ENCODE assay signal across 15 mouse cellular contexts in genomic region chr13:47645081-47645480, GRCm38 (mm10).
DNase-seq lines count a peak whose midpoint lies in the region; ATAC-seq and TF ChIP-seq lines count a peak whose summit lies in the region.
"Had no signal": no experiment of that assay in that cellular context is flagged by ENCODE, and none has a peak within 500 bp of the region (broad histone marks: within the 10 kb centered on the region; RNA-seq: fewer than 3 reads in every experiment).

No protein-coding gene starts in this region.

- no peaks in the 10 kb centered on the region for H3K27me3 ChIP-seq in hindbrain, embryonic 10.5 days (ENCODE audit: insufficient read depth, poor library complexity, severe bottlenecking)
- no peaks in the 10 kb centered on the region for H3K27me3 ChIP-seq in hindbrain, postnatal 0 days (ENCODE audit: insufficient read depth, low read length)
- no peaks in the 10 kb centered on the region for H3K27me3 ChIP-seq in forebrain, embryonic 14.5 days (replicated peaks; ENCODE audit: control insufficient read depth, insufficient read depth, low read length)
- H3K27me3 ChIP-seq in midbrain, embryonic 14.5 days (ENCODE audit: control insufficient read depth, insufficient read depth, low read length) = no peaks in the 10 kb centered on the region
- H3K27me3 ChIP-seq: CH12.LX; liver, embryonic 15.5 days had no signal

- H3K4me3 ChIP-seq in hindbrain, embryonic 10.5 days = no peak overlapping the region
- no peak overlapping the region for H3K4me3 ChIP-seq in hindbrain, postnatal 0 days (ENCODE audit: low read length)
- H3K4me3 ChIP-seq in forebrain, embryonic 14.5 days (ENCODE audit: low read depth, low read length) = no peak overlapping the region
- no peak overlapping the region for H3K4me3 ChIP-seq in midbrain, embryonic 14.5 days (replicated peaks; ENCODE audit: low read depth, low read length)
- H3K4me3 ChIP-seq: limb, embryonic 12.5 days; liver, embryonic 15.5 days had no signal

- no peak overlapping the region for H3K9ac ChIP-seq in hindbrain, postnatal 0 days (replicated peaks; ENCODE audit: low read length)
- H3K9ac ChIP-seq in forebrain, embryonic 14.5 days (ENCODE audit: low read length) = no peak overlapping the region
- no peak overlapping the region for H3K9ac ChIP-seq in midbrain, embryonic 14.5 days (replicated peaks; ENCODE audit: low read length)
- H3K9ac ChIP-seq: limb, embryonic 12.5 days; liver, embryonic 15.5 days had no signal

- H3K4me1 ChIP-seq in hindbrain, embryonic 10.5 days (replicated peaks) = peaks cover 7% of the 10 kb centered on the region; the same call in 1 of the 2 replicates
- 0 out of 2 replicates have a peak, but pooled peaks cover 3% of the 10 kb centered on the region for H3K4me1 ChIP-seq in hindbrain, postnatal 0 days (ENCODE audit: insufficient read depth, low read length)
- H3K4me1 ChIP-seq in forebrain, embryonic 14.5 days (ENCODE audit: control insufficient read depth, insufficient read depth, low read length) = peaks cover 3% of the 10 kb centered on the region; the same call in 1 of the 2 replicates
- H3K4me1 ChIP-seq in midbrain, embryonic 14.5 days (ENCODE audit: control insufficient read depth, insufficient read depth, low read length) = no peaks in the 10 kb centered on the region
- H3K4me1 ChIP-seq: limb, embryonic 12.5 days; liver, embryonic 15.5 days had no signal

- TF ChIP-seq CTCF in hindbrain, postnatal 0 days (IDR thresholded peaks at IDR 0.05; ENCODE audit: low read depth) = no peak

- DNase-seq in embryo, embryonic 10 days (ENCODE audit: low spot score) = peak; percentile 8
- DNase-seq in embryo, embryonic 11 days = no peak
- no peak for DNase-seq in hindbrain, embryonic 10.5 days (ENCODE audit: low spot score)
- no peak for DNase-seq in hindbrain, postnatal 0 days (ENCODE audit: low spot score)
- peak; percentile 40 for DNase-seq in forebrain, embryonic 14.5 days (ENCODE audit: low spot score)
- DNase-seq in midbrain, embryonic 14.5 days = peak; percentile 47
- DNase-seq in left cerebral cortex, adult 18-20 months (ENCODE audit: low spot score in 2 of 2) = no peak
- no peak for DNase-seq in spleen, postnatal 4 days (ENCODE audit: low spot score in 2 of 2)
- DNase-seq: adrenal gland, postnatal 36 days; cerebellum, postnatal 10 days; layer of hippocampus, postnatal 36 days had no signal

- no peaks in the 10 kb centered on the region for H3K9me3 ChIP-seq in hindbrain, embryonic 10.5 days
- H3K9me3 ChIP-seq in hindbrain, postnatal 0 days (ENCODE audit: low read length) = no peaks in the 10 kb centered on the region
- H3K9me3 ChIP-seq in forebrain, embryonic 14.5 days (replicated peaks; ENCODE audit: control insufficient read depth, low read length) = no peaks in the 10 kb centered on the region
- H3K9me3 ChIP-seq in midbrain, embryonic 14.5 days (ENCODE audit: control insufficient read depth, low read length) = no peaks in the 10 kb centered on the region
- H3K9me3 ChIP-seq: limb, embryonic 12.5 days; liver, embryonic 15.5 days had no signal

- ATAC-seq in hindbrain, postnatal 0 days = no peak
- no peak for ATAC-seq in forebrain, embryonic 14.5 days
- no peak for ATAC-seq in midbrain, embryonic 14.5 days (ENCODE audit: low FRiP score, low TSS enrichment)

- H3K36me3 ChIP-seq in hindbrain, embryonic 10.5 days = no peaks in the 10 kb centered on the region
- no peaks in the 10 kb centered on the region for H3K36me3 ChIP-seq in hindbrain, postnatal 0 days (ENCODE audit: insufficient read depth, low read length)
- H3K36me3 ChIP-seq in forebrain, embryonic 14.5 days (ENCODE audit: control insufficient read depth, insufficient read depth, low read length) = no peaks in the 10 kb centered on the region
- H3K36me3 ChIP-seq in midbrain, embryonic 14.5 days (ENCODE audit: control insufficient read depth, insufficient read depth, low read length) = no peaks in the 10 kb centered on the region
- H3K36me3 ChIP-seq: limb, embryonic 12.5 days; liver, embryonic 15.5 days had no signal

- H3K4me2 ChIP-seq in hindbrain, postnatal 0 days (ENCODE audit: low read depth, low read length) = no peak overlapping the region
- H3K4me2 ChIP-seq in forebrain, embryonic 14.5 days (ENCODE audit: low read length) = no peak overlapping the region
- no peak overlapping the region for H3K4me2 ChIP-seq in midbrain, embryonic 14.5 days (ENCODE audit: low read length)
- H3K4me2 ChIP-seq: limb, embryonic 12.5 days; liver, embryonic 15.5 days had no signal

- H3K27ac ChIP-seq in hindbrain, embryonic 10.5 days = peak overlapping the region; percentile 43; the same call in 1 of the 2 replicates
- H3K27ac ChIP-seq in hindbrain, postnatal 0 days = no peak overlapping the region
- peak overlapping the region; percentile 35; the same call in 1 of the 2 replicates for H3K27ac ChIP-seq in forebrain, embryonic 14.5 days (ENCODE audit: low read depth, low read length)
- H3K27ac ChIP-seq in midbrain, embryonic 14.5 days (replicated peaks; ENCODE audit: low read depth, low read length) = peak overlapping the region; percentile 15; the same call in 1 of the 2 replicates
- H3K27ac ChIP-seq: limb, embryonic 12.5 days; liver, embryonic 15.5 days; macrophage had no signal

- WGBS in hindbrain, embryonic 10.5 days = 60% methylated on average over 10 of the region's 10 CpGs
- 61% methylated on average over 10 of the region's 10 CpGs for WGBS in hindbrain, postnatal 0 days
- 15% methylated on average over 10 of the region's 10 CpGs for WGBS in forebrain, embryonic 14.5 days
- WGBS in midbrain, embryonic 14.5 days = 32% methylated on average over 10 of the region's 10 CpGs

Comparison
In these comparisons a context has a peak if more than half of its experiments do, and no peak if none do; other contexts are left out.
1. DNase-seq: peak in embryo, embryonic 10 days (single experiment), forebrain, embryonic 14.5 days (single experiment) and midbrain, embryonic 14.5 days (single experiment); none in embryo, embryonic 11 days (single experiment), hindbrain, embryonic 10.5 days (single experiment), hindbrain, postnatal 0 days (single experiment), left cerebral cortex, adult 18-20 months (0 of 2) and spleen, postnatal 4 days (0 of 2).